Mouse (Mus musculus) midbrain, embryonic 16.5 days (tissue): ENCODE results near the gene Dedd2. TPM values are rescaled to one million over a fixed set of nuclear protein-coding genes. Genes with fewer than 3 reads are reported as not detected.

Experiments
- ATAC-seq: fragments of 200-750 bp; cut with Nextera tagmentation; 2 replicates; pipeline ENCODE4 v1.8.0; 2017; ENCODE audit warnings: moderate TSS enrichment
- H3K27ac ChIP-seq: fragments of 300-500 bp; sonication (generic); 2 replicates; pipeline ENCODE4 v1.5.1; 2014; ENCODE audit warnings: mild to moderate bottlenecking, low read length, mixed read lengths
- H3K27me3 ChIP-seq: fragments of 300-500 bp; sonication (generic); 2 replicates; pipeline ENCODE4 v1.6.1; 2014; ENCODE audit warnings: low read depth, low read length, mixed read lengths; ENCODE audit not compliant: control insufficient read depth, insufficient read depth
- H3K36me3 ChIP-seq: fragments of 300-500 bp; sonication (generic); 2 replicates; pipeline ENCODE4 v1.6.1; 2014; ENCODE audit warnings: mild to moderate bottlenecking, low read length, moderate library complexity, mixed read lengths; ENCODE audit not compliant: control insufficient read depth, insufficient read depth
- H3K4me1 ChIP-seq: fragments of 300-500 bp; sonication (generic); 2 replicates; pipeline ENCODE4 v1.6.1; 2014; ENCODE audit warnings: mild to moderate bottlenecking, low read length, mixed read lengths; ENCODE audit not compliant: control insufficient read depth, insufficient read depth
- H3K4me2 ChIP-seq: fragments of 300-500 bp; sonication (generic); 2 replicates; pipeline ENCODE4 v1.6.1; 2014; ENCODE audit warnings: mild to moderate bottlenecking, low read length, mixed read lengths
- H3K4me3 ChIP-seq: fragments of 300-500 bp; sonication (generic); 2 replicates; pipeline ENCODE4 v1.5.1; 2014; ENCODE audit warnings: low read depth, mild to moderate bottlenecking, low read length, moderate library complexity, mixed read lengths
- H3K9ac ChIP-seq: fragments of 300-500 bp; sonication (generic); 2 replicates; pipeline ENCODE4 v1.6.1; 2014; ENCODE audit warnings: low read depth, low read length, mixed read lengths
- H3K9me3 ChIP-seq: fragments of 300-500 bp; sonication (generic); replicated peaks from 2 replicates; pipeline ENCODE4 v1.6.1; 2014; ENCODE audit warnings: mild to moderate bottlenecking, low read length, mixed read lengths; ENCODE audit not compliant: control insufficient read depth, poor library complexity, severe bottlenecking
- WGBS: fragments of 180-500 bp; shearing (Covaris S2); extraction: QIAGEN DNeasy Blood & Tissue Kit; methylation state at CpG from one replicate; pipeline ENCODE4 v1.1.7; 2014; 5-methylcytosine and 5-hydroxymethylcytosine counted together
- polyA plus RNA-seq: library from polyadenylated mRNA; unstranded; fragments of >200 nt; fragmentation: Nextera tagmentation; extraction: Ambion mirVana; gene quantifications from 2 replicates; pipeline ENCODE4 v1.2.1, GENCODE M21; 2015

Dedd2 gene
- polyA plus RNA-seq, 1 experiment from 2014 or later, result 14.6 TPM

DNA sequence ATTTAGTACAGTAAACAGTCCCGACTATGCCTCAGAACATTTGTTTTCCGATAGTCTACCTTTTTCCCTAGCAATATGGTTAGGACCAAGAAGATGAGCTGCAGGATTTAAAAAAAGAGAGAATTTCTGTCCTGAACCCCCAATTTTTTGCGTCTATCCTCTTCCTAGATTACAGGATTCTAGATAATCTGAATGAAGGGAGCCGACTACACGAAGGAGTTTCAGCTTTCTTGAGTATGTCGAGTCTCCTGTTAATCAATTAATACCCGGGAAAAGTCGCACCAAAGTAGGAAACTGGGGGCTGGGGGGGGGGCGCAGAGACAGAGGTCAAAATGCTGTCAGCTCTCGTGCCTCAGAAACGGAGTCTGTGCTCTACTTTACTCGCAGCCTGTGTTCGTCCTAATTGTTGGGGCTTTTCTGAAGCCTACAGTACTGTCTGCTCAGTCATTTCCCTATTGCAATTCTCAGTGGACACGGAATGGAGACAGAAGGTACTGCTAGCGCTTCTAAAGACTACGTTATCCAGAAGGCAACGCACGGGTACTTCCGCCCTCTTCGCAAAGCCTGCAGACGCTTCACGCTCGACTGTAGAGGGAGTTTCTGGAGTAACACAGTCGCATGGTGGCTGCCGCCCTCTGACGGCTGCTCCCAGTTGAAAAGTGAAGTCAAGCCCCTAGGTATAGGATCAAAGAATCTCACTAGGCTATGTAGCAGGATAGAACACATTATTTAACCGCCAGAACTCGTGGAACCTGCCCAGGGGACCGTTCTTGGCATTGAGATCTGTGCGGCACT, 18.6 kb upstream of the Dedd2 start:
- no peak overlapping the region; the same call in 1 of the 2 replicates for H3K9ac ChIP-seq
- 4% methylated on average over 30 of the region's 30 CpGs for WGBS

GRCm38 (mm10) chr7:25238015-25238706, 17.7 kb upstream of the Dedd2 start:
- no peaks in the 10 kb centered on the region for H3K27me3 ChIP-seq
- ATAC-seq, result peak; percentile 92
- peak overlapping the region; percentile 74 for H3K27ac ChIP-seq

More for the DNA sequence above, 18.6 kb upstream of the Dedd2 start:
- ATAC-seq, result peak; percentile 61
- Histone ChIP-seq H3K36me3 (no peaks in the 10 kb centered on the region), H3K9me3 (no peaks in the 10 kb centered on the region), H3K4me3 (peak overlapping the region; percentile 87), H3K4me1 (peaks cover 22% of the 10 kb centered on the region), H3K4me2 (peak overlapping the region; percentile 52), H3K27me3 (no peaks in the 10 kb centered on the region), H3K27ac (peak overlapping the region; percentile 74)

GRCm38 (mm10) chr7:25237249-25238014, 17.0 kb upstream of the Dedd2 start, which contains the start of gene Gsk3a:
TSS of gene Gsk3a (minus strand) at chr7:25237851.
- Histone ChIP-seq H3K27me3 (no peaks in the 10 kb centered on the region), H3K27ac (peak within 1 kb of the TSS; percentile 74), H3K4me2 (peak within 1 kb of the TSS; percentile 52), H3K4me3 (peak within 1 kb of the TSS; percentile 87), H3K36me3 (peaks cover 9% of the 10 kb centered on the region; the same call in 1 of the 2 replicates), H3K9me3 (no peaks in the 10 kb centered on the region), H3K4me1 (peaks cover 22% of the 10 kb centered on the region), H3K9ac (peak within 1 kb of the TSS; percentile 99)
- peak; percentile 91 for ATAC-seq
- under 1% methylated on average over 56 of the region's 76 CpGs for WGBS

More at GRCm38 (mm10) chr7:25238015-25238706, 17.7 kb upstream of the Dedd2 start:
- Histone ChIP-seq H3K4me1 (peaks cover 22% of the 10 kb centered on the region), H3K4me2 (peak overlapping the region; percentile 52), H3K9me3 (no peaks in the 10 kb centered on the region), H3K9ac (peak overlapping the region; percentile 99), H3K4me3 (peak overlapping the region; percentile 87), H3K36me3 (peaks cover 5% of the 10 kb centered on the region; the same call in 1 of the 2 replicates)
- WGBS, result under 1% methylated on average over 23 of the region's 23 CpGs

DNA sequence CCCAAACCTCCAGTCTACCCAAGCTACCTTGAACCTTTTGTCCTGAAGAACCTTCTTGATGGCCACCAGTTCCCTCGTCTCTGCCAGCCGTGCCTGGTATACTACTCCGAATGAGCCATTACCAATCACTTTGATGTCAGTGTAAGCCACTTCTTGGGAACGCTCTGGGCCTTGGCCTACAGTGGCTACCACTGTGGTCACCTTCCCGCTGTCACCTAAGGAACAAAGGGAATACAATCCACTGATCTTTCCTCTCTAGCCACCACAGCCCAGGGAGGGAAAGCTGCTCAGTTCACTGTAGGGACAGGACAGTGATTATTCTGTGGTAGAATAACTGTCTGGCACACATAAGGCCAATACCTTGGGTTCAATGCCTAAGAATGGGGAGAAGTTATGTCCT, 15.1 kb upstream of the Dedd2 start:
- Histone ChIP-seq H3K27me3 (no peaks in the 10 kb centered on the region), H3K27ac (no peak overlapping the region), H3K4me1 (peaks cover 22% of the 10 kb centered on the region), H3K9ac (no peak overlapping the region), H3K4me2 (no peak overlapping the region), H3K9me3 (no peaks in the 10 kb centered on the region), H3K36me3 (peaks cover 16% of the 10 kb centered on the region), H3K4me3 (no peak overlapping the region)
- WGBS, result 86% methylated on average over 5 of the region's 5 CpGs
- no peak for ATAC-seq

DNA sequence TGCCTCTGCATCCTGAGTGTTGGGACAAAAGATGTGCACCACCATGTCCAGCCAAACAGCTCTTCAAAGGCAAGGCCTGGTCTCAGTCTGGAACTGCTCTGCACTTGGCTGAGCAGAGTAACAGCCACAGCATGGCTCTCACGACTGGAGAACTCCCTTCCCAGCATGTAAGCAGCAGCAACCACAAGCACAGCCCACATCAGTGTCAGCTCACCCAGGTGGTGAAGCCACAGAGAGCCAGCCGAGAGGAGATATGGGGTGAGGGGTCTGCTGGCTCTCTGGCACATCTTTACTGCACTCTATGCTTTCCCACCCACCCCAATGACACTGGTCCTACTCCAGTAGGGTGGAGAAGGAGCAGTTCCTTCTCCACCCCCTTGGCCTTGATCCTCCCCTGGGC, 12.6 kb upstream of the Dedd2 start:
- Histone ChIP-seq H3K36me3 (peaks cover 32% of the 10 kb centered on the region), H3K4me1 (peaks cover 19% of the 10 kb centered on the region), H3K9me3 (no peaks in the 10 kb centered on the region), H3K9ac (no peak overlapping the region), H3K27ac (no peak overlapping the region), H3K4me3 (no peak overlapping the region), H3K27me3 (no peaks in the 10 kb centered on the region), H3K4me2 (no peak overlapping the region)
- 85% methylated on average over 2 of the region's 2 CpGs for WGBS
- no peak for ATAC-seq

DNA sequence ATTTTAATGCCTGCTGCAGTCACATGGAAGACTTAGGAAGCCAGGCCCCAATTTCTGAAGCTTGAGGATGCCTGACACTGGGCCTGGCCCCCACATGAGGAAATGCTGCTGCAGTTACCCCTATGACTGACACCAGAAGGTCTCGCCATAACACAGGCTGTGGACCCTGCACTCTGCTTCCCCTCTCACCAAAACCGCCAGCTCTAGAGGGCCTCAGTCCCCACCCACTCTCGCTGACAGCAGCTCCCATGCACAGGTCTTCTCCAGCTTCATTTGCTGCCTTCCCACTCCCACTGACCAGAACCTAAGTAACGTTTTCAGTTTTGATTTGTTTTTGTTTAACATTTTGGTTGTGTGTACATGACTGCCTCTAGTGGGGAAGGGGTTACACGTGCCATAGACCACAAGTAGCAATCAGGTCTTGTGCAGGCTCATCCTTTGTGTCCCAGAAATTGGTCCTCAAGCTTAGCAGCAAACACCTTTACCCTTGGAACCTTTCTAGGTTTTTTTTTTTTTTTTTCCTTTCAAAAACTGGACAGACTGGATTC, 11.8 kb upstream of the Dedd2 start:
- WGBS, result 63% methylated on average over 5 of the region's 5 CpGs
- H3K4me3 ChIP-seq, result no peak overlapping the region
- H3K9ac ChIP-seq, result no peak overlapping the region
- no peak overlapping the region for H3K27ac ChIP-seq
- no peak for ATAC-seq
- H3K36me3 ChIP-seq, result peaks cover 37% of the 10 kb centered on the region
- H3K9me3 ChIP-seq, result no peaks in the 10 kb centered on the region
- no peaks in the 10 kb centered on the region for H3K27me3 ChIP-seq
- no peak overlapping the region for H3K4me2 ChIP-seq
- H3K4me1 ChIP-seq, result peaks cover 19% of the 10 kb centered on the region

DNA sequence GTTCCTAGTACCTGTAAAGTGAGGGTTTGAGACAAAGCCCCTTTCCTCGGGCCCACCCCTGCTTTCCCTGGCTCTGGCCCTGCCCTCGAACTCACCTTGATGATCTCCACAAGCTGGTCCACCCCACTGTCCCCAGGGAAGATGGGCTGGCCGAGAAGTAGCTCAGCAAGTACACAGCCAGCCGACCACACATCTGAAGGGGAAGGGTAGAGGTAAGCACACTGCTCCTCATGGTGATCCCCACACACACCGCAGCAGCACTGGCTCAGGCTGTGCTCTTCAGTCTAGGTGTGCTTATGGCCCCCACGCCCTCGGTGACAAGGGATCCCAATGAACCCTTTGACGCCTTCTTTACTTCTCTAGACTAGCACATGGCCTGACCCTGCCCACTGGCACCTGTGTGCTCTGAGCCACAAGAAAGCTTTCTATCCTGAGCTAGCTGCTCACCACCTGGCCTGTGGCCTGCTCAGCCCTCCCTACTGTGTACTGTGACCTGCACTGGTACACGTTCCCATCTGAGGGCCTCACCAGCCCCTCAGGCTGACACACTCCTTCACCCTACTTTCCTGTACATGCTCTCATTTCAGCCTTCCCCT, 10.4 kb upstream of the Dedd2 start:
- 85% methylated on average over 9 of the region's 9 CpGs for WGBS
- no peak overlapping the region for H3K4me2 ChIP-seq
- H3K9ac ChIP-seq, result no peak overlapping the region
- ATAC-seq, result no peak
- no peaks in the 10 kb centered on the region for H3K27me3 ChIP-seq
- no peak overlapping the region for H3K27ac ChIP-seq
- H3K9me3 ChIP-seq, result no peaks in the 10 kb centered on the region
- H3K4me1 ChIP-seq, result peaks cover 8% of the 10 kb centered on the region
- H3K4me3 ChIP-seq, result no peak overlapping the region
- H3K36me3 ChIP-seq, result peaks cover 47% of the 10 kb centered on the region

GRCm38 (mm10) chr7:25227523-25228300, 7.3 kb upstream of the Dedd2 start:
- H3K4me3 ChIP-seq, result no peak overlapping the region
- no peak overlapping the region for H3K27ac ChIP-seq
- no peaks in the 10 kb centered on the region for H3K27me3 ChIP-seq
- H3K9ac ChIP-seq, result no peak overlapping the region
- H3K36me3 ChIP-seq, result peaks cover 49% of the 10 kb centered on the region
- WGBS, result 100% methylated on average over 1 of the region's 1 CpGs
- H3K9me3 ChIP-seq, result no peaks in the 10 kb centered on the region
- no peaks in the 10 kb centered on the region for H3K4me1 ChIP-seq
- H3K4me2 ChIP-seq, result no peak overlapping the region
- no peak for ATAC-seq
